Mouse (Mus musculus): ENCODE results near the gene Naif1. TPM values are rescaled to one million over a fixed set of nuclear protein-coding genes. Genes with fewer than 3 reads are reported as not detected.

The Naif1 gene
- polyA plus RNA-seq, 1 experiment = 3.0 TPM

DNA sequence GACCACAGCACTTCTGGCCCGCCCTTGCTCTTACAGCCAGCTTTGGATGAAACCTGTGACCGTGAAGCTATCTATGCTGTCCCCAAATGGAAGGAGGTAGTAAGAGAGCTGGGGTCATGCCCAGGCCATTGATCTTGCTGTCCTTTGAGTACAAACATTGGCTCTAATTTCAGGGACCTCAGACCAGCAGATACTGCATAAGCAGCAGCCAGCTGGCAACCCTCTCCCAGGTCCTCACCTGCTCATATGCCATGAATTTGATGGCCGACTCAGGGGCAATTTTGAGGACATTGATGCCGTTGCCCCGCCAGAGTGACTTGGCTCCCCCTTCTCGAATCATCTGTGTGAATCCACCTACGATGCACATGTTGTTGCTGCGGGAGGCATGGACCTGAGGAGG is 32.8 kb upstream of the Naif1 start:
- Histone ChIP-seq H3K36me3 (ENCODE audit: control insufficient read depth, insufficient read depth) (peaks cover 23% of the 10 kb centered on the region), H3K79me2 (ENCODE audit: control insufficient read depth, insufficient read depth) (peaks cover 11% of the 10 kb centered on the region), H3ac (ENCODE audit: control insufficient read depth, insufficient read length) (no peak overlapping the region), H3K4me2 (ENCODE audit: low read depth) (no peak overlapping the region), H3K4me3 (no peak overlapping the region), H3K27me3 (ENCODE audit: control insufficient read depth, insufficient read depth, insufficient read length) (no peaks in the 10 kb centered on the region)
- no peak for TF ChIP-seq MYOD1 (IDR thresholded peaks at IDR 0.05; ENCODE audit: control insufficient read depth in 1 of 3, insufficient read length in 2 of 3, low read depth in 2 of 3)
- TF ChIP-seq CEBPB (IDR thresholded peaks at IDR 0.05; ENCODE audit: insufficient read depth, poor library complexity, severe bottlenecking) = no peak
- TF ChIP-seq MYOG (IDR thresholded peaks at IDR 0.05; ENCODE audit: control insufficient read depth in 1 of 3, insufficient read depth in 1 of 3, insufficient read length in 2 of 3, low read depth in 2 of 3) = no peak
- no peak for TF ChIP-seq TCF3 (IDR thresholded peaks at IDR 0.05; ENCODE audit: insufficient read length, low read depth)
- TF ChIP-seq SRF (IDR thresholded peaks at IDR 0.05; ENCODE audit: control insufficient read depth, insufficient read length, low read depth) = no peak
- TF ChIP-seq REST (IDR thresholded peaks at IDR 0.05; ENCODE audit: insufficient read depth, insufficient read length) = no peak
- TF ChIP-seq E2F4 (IDR thresholded peaks at IDR 0.05; ENCODE audit: insufficient read depth) = no peak
- no peak for TF ChIP-seq TCF12 (IDR thresholded peaks at IDR 0.05; ENCODE audit: insufficient read depth, poor library complexity, severe bottlenecking)
- no peak for TF ChIP-seq POLR2A (IDR thresholded peaks at IDR 0.05; ENCODE audit: insufficient read length, low read depth)
- TF ChIP-seq MAX (IDR thresholded peaks at IDR 0.05; ENCODE audit: low read depth) = no peak
- no peak for TF ChIP-seq POLR2AphosphoS2 (IDR thresholded peaks at IDR 0.05; ENCODE audit: insufficient read length, low read depth)
- no peak for TF ChIP-seq USF1 (IDR thresholded peaks at IDR 0.05; ENCODE audit: low read depth)

DNA sequence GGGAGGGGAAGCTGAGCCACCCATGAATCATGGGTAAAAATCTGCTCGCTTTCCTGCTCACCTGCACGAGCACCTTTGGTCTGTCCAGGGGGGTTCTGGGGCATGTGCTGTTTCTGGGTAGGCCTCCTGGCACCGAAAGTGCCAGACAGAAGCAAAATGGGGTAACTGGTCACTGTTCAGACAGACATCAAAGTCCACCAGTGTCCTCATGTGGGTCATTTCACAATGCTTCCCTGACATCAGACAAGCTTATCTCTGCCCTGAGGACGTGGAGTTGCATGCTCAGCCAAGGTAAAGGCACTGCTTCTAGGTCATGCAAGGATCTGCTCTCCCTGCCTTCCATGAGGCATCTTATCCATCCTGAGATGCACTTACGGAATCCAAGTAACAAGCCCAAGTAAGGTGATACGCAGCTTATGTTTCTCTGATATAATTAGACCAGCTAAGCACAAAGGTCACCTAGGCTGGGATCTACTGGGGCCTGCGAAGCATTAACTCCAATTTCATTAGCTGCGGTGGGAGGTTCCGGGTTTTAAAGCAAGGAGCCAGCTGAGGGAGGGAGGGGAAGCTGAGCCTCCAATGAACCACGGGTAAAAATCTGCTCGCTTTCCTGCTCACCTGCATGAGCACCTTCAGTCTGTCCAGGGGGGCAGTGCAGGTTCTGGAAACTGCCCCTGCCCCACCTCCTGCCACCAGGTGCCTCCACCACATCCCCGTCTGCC is 31.7 kb upstream of the Naif1 start:
- Histone ChIP-seq H3K27me3 (ENCODE audit: control insufficient read depth, insufficient read depth, insufficient read length) (no peaks in the 10 kb centered on the region), H3K36me3 (ENCODE audit: control insufficient read depth, insufficient read depth) (peaks cover 23% of the 10 kb centered on the region)

DNA sequence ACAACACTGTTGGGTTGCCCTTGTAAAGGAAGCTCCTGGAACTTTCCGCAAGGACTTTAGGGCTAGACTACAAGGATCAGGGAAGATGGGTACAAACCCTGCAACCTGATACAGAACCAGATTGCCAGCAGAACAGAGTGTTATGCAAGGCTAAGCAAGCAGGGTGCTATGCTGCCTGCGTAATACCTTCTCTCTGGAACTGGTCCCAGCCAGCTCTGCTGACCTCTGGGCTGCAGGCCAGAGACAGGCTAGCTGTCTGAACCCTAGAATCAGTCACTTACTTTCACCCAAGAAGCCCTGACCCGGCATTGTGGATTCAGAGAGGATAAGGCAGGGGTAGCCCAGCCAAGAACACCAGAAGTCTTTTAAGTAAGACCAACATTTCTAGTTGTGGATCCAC is 30.9 kb upstream of the Naif1 start:
- no peak overlapping the region for H3K4me2 ChIP-seq (ENCODE audit: low read depth)
- peaks cover 23% of the 10 kb centered on the region for H3K36me3 ChIP-seq (ENCODE audit: control insufficient read depth, insufficient read depth)
- TF ChIP-seq MAX (IDR thresholded peaks at IDR 0.05; ENCODE audit: low read depth) (no peak), REST (IDR thresholded peaks at IDR 0.05; ENCODE audit: insufficient read depth, insufficient read length) (no peak), CEBPB (IDR thresholded peaks at IDR 0.05; ENCODE audit: insufficient read depth, poor library complexity, severe bottlenecking) (0 out of 2 replicates have a peak, but pooled peaks have one; percentile 11)
- no peak overlapping the region for H3ac ChIP-seq (ENCODE audit: control insufficient read depth, insufficient read length)
- H3K79me2 ChIP-seq (ENCODE audit: control insufficient read depth, insufficient read depth) = peaks cover 22% of the 10 kb centered on the region
- no peak overlapping the region for H3K4me3 ChIP-seq
- no peaks in the 10 kb centered on the region for H3K27me3 ChIP-seq (ENCODE audit: control insufficient read depth, insufficient read depth, insufficient read length)

More for the DNA sequence above, 31.7 kb upstream of the Naif1 start:
- Histone ChIP-seq H3ac (ENCODE audit: control insufficient read depth, insufficient read length) (no peak overlapping the region), H3K4me2 (ENCODE audit: low read depth) (no peak overlapping the region), H3K79me2 (ENCODE audit: control insufficient read depth, insufficient read depth) (peaks cover 22% of the 10 kb centered on the region), H3K4me3 (no peak overlapping the region)
- no peak for TF ChIP-seq TCF3 (IDR thresholded peaks at IDR 0.05; ENCODE audit: insufficient read length, low read depth)
- TF ChIP-seq MYOD1 (IDR thresholded peaks at IDR 0.05; ENCODE audit: control insufficient read depth in 1 of 3, insufficient read length in 2 of 3, low read depth in 2 of 3) = no peak
- no peak for TF ChIP-seq POLR2AphosphoS2 (IDR thresholded peaks at IDR 0.05; ENCODE audit: insufficient read length, low read depth)
- no peak for TF ChIP-seq E2F4 (IDR thresholded peaks at IDR 0.05; ENCODE audit: insufficient read depth)
- TF ChIP-seq SRF (IDR thresholded peaks at IDR 0.05; ENCODE audit: control insufficient read depth, insufficient read length, low read depth) = no peak
- TF ChIP-seq REST (IDR thresholded peaks at IDR 0.05; ENCODE audit: insufficient read depth, insufficient read length) = no peak
- TF ChIP-seq USF1 (IDR thresholded peaks at IDR 0.05; ENCODE audit: low read depth) = no peak
- no peak for TF ChIP-seq CEBPB (IDR thresholded peaks at IDR 0.05; ENCODE audit: insufficient read depth, poor library complexity, severe bottlenecking)

DNA sequence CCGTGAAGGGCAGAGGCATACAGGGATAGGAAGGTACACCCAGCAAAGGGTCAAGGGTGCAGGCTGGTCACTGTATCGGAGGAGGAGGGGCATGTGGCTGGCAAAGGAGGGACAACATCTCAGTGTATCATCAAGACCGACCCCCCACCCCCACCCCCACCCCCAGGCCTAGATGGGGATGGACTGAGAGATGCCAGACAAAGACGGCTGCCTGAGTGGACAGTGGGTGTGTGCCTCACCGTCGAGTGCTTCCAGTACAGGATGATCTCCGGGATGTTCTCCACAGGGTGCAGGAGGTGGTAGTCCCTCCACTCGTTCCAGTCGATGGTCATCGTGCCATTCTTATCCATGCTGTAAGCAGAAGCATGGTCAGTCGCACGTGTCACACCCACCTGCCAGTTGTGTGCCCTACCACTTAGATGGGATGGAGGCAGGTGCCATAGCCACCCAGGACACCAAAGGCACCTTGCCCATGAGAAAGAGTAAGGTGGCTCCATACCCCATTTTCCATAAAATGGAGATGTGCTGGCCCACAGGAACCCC is 30.1 kb upstream of the Naif1 start:
- Histone ChIP-seq H3K4me3 (no peak overlapping the region), H3K79me2 (ENCODE audit: control insufficient read depth, insufficient read depth) (peaks cover 22% of the 10 kb centered on the region), H3K36me3 (ENCODE audit: control insufficient read depth, insufficient read depth) (peaks cover 23% of the 10 kb centered on the region), H3K4me2 (ENCODE audit: low read depth) (no peak overlapping the region), H3K27me3 (ENCODE audit: control insufficient read depth, insufficient read depth, insufficient read length) (no peaks in the 10 kb centered on the region), H3ac (ENCODE audit: control insufficient read depth, insufficient read length) (no peak overlapping the region)
- TF ChIP-seq CEBPB (IDR thresholded peaks at IDR 0.05; ENCODE audit: insufficient read depth, poor library complexity, severe bottlenecking) (no peak), TCF12 (IDR thresholded peaks at IDR 0.05; ENCODE audit: insufficient read depth, poor library complexity, severe bottlenecking) (no peak), MYOG (IDR thresholded peaks at IDR 0.05; ENCODE audit: control insufficient read depth in 1 of 3, insufficient read depth in 1 of 3, insufficient read length in 2 of 3, low read depth in 2 of 3) (no peak), TCF3 (IDR thresholded peaks at IDR 0.05; ENCODE audit: insufficient read length, low read depth) (no peak), SRF (IDR thresholded peaks at IDR 0.05; ENCODE audit: control insufficient read depth, insufficient read length, low read depth) (no peak), USF1 (IDR thresholded peaks at IDR 0.05; ENCODE audit: low read depth) (no peak), E2F4 (IDR thresholded peaks at IDR 0.05; ENCODE audit: insufficient read depth) (no peak), MAX (IDR thresholded peaks at IDR 0.05; ENCODE audit: low read depth) (no peak), REST (IDR thresholded peaks at IDR 0.05; ENCODE audit: insufficient read depth, insufficient read length) (no peak)

DNA sequence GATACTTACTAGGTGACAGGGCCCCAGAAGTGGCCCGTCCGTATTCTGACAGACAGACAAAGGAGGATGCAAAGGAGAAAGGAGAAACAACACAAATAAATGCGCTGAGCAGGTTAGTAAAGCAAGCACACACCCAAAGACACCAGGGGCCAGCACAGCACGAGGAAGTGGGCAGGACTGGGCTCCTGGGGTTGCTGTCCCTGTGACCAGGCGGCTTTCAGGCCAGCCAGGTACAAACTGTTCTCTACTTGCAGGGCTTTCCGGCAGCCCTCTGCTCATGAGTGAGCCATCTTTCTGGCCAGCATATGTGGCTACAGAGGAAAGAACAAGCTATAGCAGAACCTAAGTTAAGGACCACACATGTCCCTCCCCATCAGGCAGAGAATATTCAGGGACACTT is 29.6 kb upstream of the Naif1 start:
- peaks cover 22% of the 10 kb centered on the region for H3K79me2 ChIP-seq (ENCODE audit: control insufficient read depth, insufficient read depth)
- H3K4me3 ChIP-seq = no peak overlapping the region
- no peak overlapping the region for H3ac ChIP-seq (ENCODE audit: control insufficient read depth, insufficient read length)
- H3K27me3 ChIP-seq (ENCODE audit: control insufficient read depth, insufficient read depth, insufficient read length) = no peaks in the 10 kb centered on the region
- peaks cover 23% of the 10 kb centered on the region for H3K36me3 ChIP-seq (ENCODE audit: control insufficient read depth, insufficient read depth)
- H3K4me2 ChIP-seq (ENCODE audit: low read depth) = no peak overlapping the region
- TF ChIP-seq USF1 (IDR thresholded peaks at IDR 0.05; ENCODE audit: low read depth) (no peak), REST (IDR thresholded peaks at IDR 0.05; ENCODE audit: insufficient read depth, insufficient read length) (no peak), POLR2A (IDR thresholded peaks at IDR 0.05; ENCODE audit: insufficient read length, low read depth) (no peak), CEBPB (IDR thresholded peaks at IDR 0.05; ENCODE audit: insufficient read depth, poor library complexity, severe bottlenecking) (no peak), MYOG (IDR thresholded peaks at IDR 0.05; ENCODE audit: control insufficient read depth in 1 of 3, insufficient read depth in 1 of 3, insufficient read length in 2 of 3, low read depth in 2 of 3) (no peak), SRF (IDR thresholded peaks at IDR 0.05; ENCODE audit: control insufficient read depth, insufficient read length, low read depth) (no peak), MAX (IDR thresholded peaks at IDR 0.05; ENCODE audit: low read depth) (no peak), TCF3 (IDR thresholded peaks at IDR 0.05; ENCODE audit: insufficient read length, low read depth) (no peak), TCF12 (IDR thresholded peaks at IDR 0.05; ENCODE audit: insufficient read depth, poor library complexity, severe bottlenecking) (no peak), POLR2AphosphoS2 (IDR thresholded peaks at IDR 0.05; ENCODE audit: insufficient read length, low read depth) (no peak), E2F4 (IDR thresholded peaks at IDR 0.05; ENCODE audit: insufficient read depth) (no peak), MYOD1 (IDR thresholded peaks at IDR 0.05; ENCODE audit: control insufficient read depth in 1 of 3, insufficient read length in 2 of 3, low read depth in 2 of 3) (no peak)

All from myocyte (in vitro differentiated cells).